Mouse (Mus musculus) megakaryocyte, embryonic 14.5 days (primary cell): ENCODE results near the gene Lamb1.

Source experiments
- FLI1 ChIP-seq: IDR thresholded peaks from 2 replicates; pipeline ENCODE4 v1.6.1; 2012; ENCODE audit warnings: low read length, inconsistent platforms, mixed read lengths
- GATA1 ChIP-seq: IDR thresholded peaks from 3 replicates; pipeline ENCODE4 v1.6.1; 2012; ENCODE audit warnings: mixed read lengths, low read length, inconsistent platforms, borderline replicate concordance

DNA sequence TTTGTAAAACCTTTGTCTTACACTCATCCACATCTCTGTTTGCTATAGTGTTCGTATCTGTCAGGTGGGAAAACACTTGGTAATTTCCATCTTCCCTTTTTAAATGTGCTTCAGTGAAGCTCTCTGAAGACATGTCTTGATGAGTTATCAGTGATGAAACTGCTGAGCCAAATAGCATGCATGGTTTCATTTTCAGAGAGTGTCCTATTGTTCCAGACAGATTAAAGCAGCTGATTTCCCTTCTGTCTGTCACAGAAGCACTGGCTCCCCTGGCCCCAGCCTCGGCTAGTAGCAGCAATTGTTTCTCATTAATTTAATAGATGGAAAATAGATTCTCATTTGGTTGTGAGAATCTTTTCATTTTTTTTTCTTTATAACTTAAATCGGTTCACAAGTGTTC is 25.9 kb downstream of the Lamb1 start:
- TF ChIP-seq FLI1 (no peak), GATA1 (no peak)
